Mouse (Mus musculus) MEL (cell line): ENCODE measurements around the gene C1galt1c1. TPM values are rescaled to one million over a fixed set of nuclear protein-coding genes. Genes with fewer than 3 reads are reported as not detected.

Experiments used
- DNase-seq: peaks from one replicate; pipeline ENCODE4 v3.0.0; 2011; ENCODE audit warnings: low read depth, low spot score
- H3K27ac ChIP-seq: 2 replicates; pipeline ENCODE4 v1.5.1; 2012; ENCODE audit warnings: low read depth, mild to moderate bottlenecking, control low read depth, low read length, moderate library complexity; ENCODE audit not compliant: control insufficient read depth
- H3K27me3 ChIP-seq, 2 experiments: fragments of 150-350 bp in 1 of 2; sonication (generic) in 1 of 2; 2 replicates each; pipeline ENCODE4 v1.6.1; 2012; ENCODE audit warnings: low read length in 2 of 2, mild to moderate bottlenecking in 2 of 2, improper control_type of control experiment in 1 of 2, moderate library complexity in 1 of 2; ENCODE audit not compliant: insufficient read depth in 2 of 2, control insufficient read depth in 1 of 2
- H3K36me3 ChIP-seq, 2 experiments: 2 replicates each; pipeline ENCODE4 v1.6.1; 2012 to 2014; ENCODE audit warnings: low read length in 2 of 2, improper control_type of control experiment in 1 of 2, inconsistent platforms in 1 of 2, mild to moderate bottlenecking in 1 of 2; ENCODE audit not compliant: insufficient read depth in 2 of 2, control insufficient read depth in 1 of 2
- H3K4me1 ChIP-seq, 2 experiments: fragments of 150-350 bp in 1 of 2; sonication (generic) in 1 of 2; 2 replicates each; pipeline ENCODE4 v1.6.1; 2012; ENCODE audit warnings: low read length in 2 of 2, improper control_type of control experiment in 1 of 2, mild to moderate bottlenecking in 1 of 2; ENCODE audit not compliant: insufficient read depth in 2 of 2, control insufficient read depth in 1 of 2
- H3K4me3 ChIP-seq, 2 experiments: fragments of 150-350 bp in 1 of 2; sonication (generic) in 1 of 2; 2 replicates each; pipeline ENCODE4 v1.5.1; 2012; ENCODE audit warnings: low read depth in 2 of 2, low read length in 2 of 2, mild to moderate bottlenecking in 2 of 2, moderate library complexity in 2 of 2, control low read depth in 1 of 2, improper control_type of control experiment in 1 of 2; ENCODE audit not compliant: control insufficient read depth in 1 of 2, insufficient read depth in 1 of 2
- H3K79me2 ChIP-seq: 2 replicates; pipeline ENCODE4 v1.6.1; 2012; ENCODE audit warnings: mild to moderate bottlenecking, low read length, moderate library complexity; ENCODE audit not compliant: control insufficient read depth, poor library complexity, insufficient read depth
- H3K9ac ChIP-seq: 2 replicates; pipeline ENCODE4 v1.6.1; 2012; ENCODE audit warnings: low read depth, mild to moderate bottlenecking, control low read depth, low read length, moderate library complexity; ENCODE audit not compliant: control insufficient read depth, poor library complexity, severe bottlenecking
- H3K9me3 ChIP-seq: fragments of 150-350 bp; sonication (generic); replicated peaks from 2 replicates; pipeline ENCODE4 v1.6.1; 2012; ENCODE audit warnings: mild to moderate bottlenecking, low read length, improper control_type of control experiment, moderate library complexity; ENCODE audit not compliant: insufficient read depth
- ETS1 ChIP-seq: IDR thresholded peaks from 2 replicates; pipeline ENCODE4 v1.6.1; 2012; ENCODE audit warnings: low read depth, mild to moderate bottlenecking, inconsistent platforms, low read length, improper control_type of control experiment, moderate library complexity
- GATA1 ChIP-seq: IDR thresholded peaks from 2 replicates; pipeline ENCODE4 v1.6.1; 2011; ENCODE audit warnings: low read depth, low read length, improper control_type of control experiment
- HCFC1 ChIP-seq: IDR thresholded peaks from 2 replicates; pipeline ENCODE4 v1.6.1; 2012; ENCODE audit warnings: low read depth, mild to moderate bottlenecking, inconsistent platforms, low read length, improper control_type of control experiment, moderate library complexity
- MAX ChIP-seq: IDR thresholded peaks from 2 replicates; pipeline ENCODE4 v1.6.1; 2011; ENCODE audit warnings: low read length, improper control_type of control experiment
- MYC ChIP-seq: IDR thresholded peaks from 2 replicates; pipeline ENCODE4 v1.6.1; 2011; ENCODE audit warnings: low read depth, mild to moderate bottlenecking, low read length, improper control_type of control experiment, moderate library complexity
- NELFE ChIP-seq: IDR thresholded peaks from 2 replicates; pipeline ENCODE4 v1.6.1; 2011; ENCODE audit warnings: low read depth, low read length, improper control_type of control experiment
- RAD21 ChIP-seq: IDR thresholded peaks from 2 replicates; pipeline ENCODE4 v1.6.1; 2011; ENCODE audit warnings: mild to moderate bottlenecking, low read depth, low read length, improper control_type of control experiment
- RCOR1 ChIP-seq: IDR thresholded peaks from 2 replicates; pipeline ENCODE4 v1.6.1; 2012; ENCODE audit warnings: low read depth, mild to moderate bottlenecking, inconsistent platforms, low read length, improper control_type of control experiment
- SMC3 ChIP-seq: IDR thresholded peaks from 2 replicates; pipeline ENCODE4 v1.6.1; 2011; ENCODE audit warnings: low read depth, low read length, improper control_type of control experiment
- USF2 ChIP-seq, 2 experiments: IDR thresholded peaks; 2 replicates each; pipeline ENCODE4 v1.6.1; 2011 to 2012; ENCODE audit warnings: improper control_type of control experiment in 2 of 2, low read length in 2 of 2, borderline replicate concordance in 1 of 2, inconsistent platforms in 1 of 2, low read depth in 1 of 2, mild to moderate bottlenecking in 1 of 2; ENCODE audit not compliant: insufficient read depth in 1 of 2
- ZNF384 ChIP-seq: IDR thresholded peaks from 2 replicates; pipeline ENCODE4 v1.6.1; 2012; ENCODE audit warnings: low read depth, mild to moderate bottlenecking, inconsistent platforms, low read length, improper control_type of control experiment
- polyA plus RNA-seq, 2 experiments: library from polyadenylated mRNA; stranded (reverse) in 1 of 2; unstranded in 1 of 2; fragments of >175 nt in 1 of 2; fragments of >200 nt in 1 of 2; gene quantifications; 2 replicates each; pipeline versions ENCODE4 v1.2.1 to v1.2.4; 2012; ENCODE audit warnings: low replicate concordance in 2 of 2, low read depth in 1 of 2; ENCODE audit not compliant: insufficient read length in 2 of 2, insufficient read depth in 1 of 2, missing spikeins in 1 of 2
- total RNA-seq: library from RNA; depleted of rRNA; stranded (reverse); fragments of 300-350 nt; gene quantifications from 2 replicates; pipeline ENCODE4 v1.2.3, GENCODE M21; 2012

C1galt1c1 gene
- total and polyA plus RNA-seq, 3 experiments: 8.0 to 11.0 TPM; not detected in 1

- peak; percentile 68 for TF ChIP-seq HCFC1
Observed at GRCm38 (mm10) chrX:38634801-38635637, at the start of gene C1galt1c1 (continued).

- H3K9me3 ChIP-seq: no peaks in the 10 kb centered on the region
- no peak overlapping the region for H3K27ac ChIP-seq
- no peaks in the 10 kb centered on the region for H3K79me2 ChIP-seq
- H3K4me3 ChIP-seq: no peak overlapping the region
- no peaks in the 10 kb centered on the region for H3K27me3 ChIP-seq
- DNase-seq: peak; percentile 9
- no peak overlapping the region for H3K9ac ChIP-seq
- TF ChIP-seq MAX (no peak), MYC (no peak), USF2 (IDR thresholded peaks at IDR 0.05; ENCODE audit: borderline replicate concordance in 1 of 2, insufficient read depth in 1 of 2, low read depth in 1 of 2, low read length in 2 of 2) (no peak), GATA1 (no peak), SMC3 (no peak), HCFC1 (no peak), RAD21 (no peak), RCOR1 (no peak), NELFE (no peak)
- no peaks in the 10 kb centered on the region for H3K4me1 ChIP-seq
- no peaks in the 10 kb centered on the region for H3K36me3 ChIP-seq
Observed at GRCm38 (mm10) chrX:38681972-38682371, 47.1 kb upstream of the C1galt1c1 start.

GRCm38 (mm10) chrX:38669111-38669903 lies 34.4 kb upstream of the C1galt1c1 start:
- DNase-seq: no peak
- no peaks in the 10 kb centered on the region for H3K36me3 ChIP-seq
- no peaks in the 10 kb centered on the region for H3K4me1 ChIP-seq
- no peak overlapping the region for H3K9ac ChIP-seq
- no peaks in the 10 kb centered on the region for H3K9me3 ChIP-seq
- H3K4me3 ChIP-seq: no peak overlapping the region
- no peak overlapping the region for H3K27ac ChIP-seq
- no peaks in the 10 kb centered on the region for H3K79me2 ChIP-seq
- no peaks in the 10 kb centered on the region for H3K27me3 ChIP-seq
- no peak for TF ChIP-seq RCOR1
- TF ChIP-seq ZNF384: no peak
- no peak for TF ChIP-seq MYC
- no peak for TF ChIP-seq ETS1
